Mouse (Mus musculus) small intestine, adult 2 months (tissue): Measurements from ENCODE around the gene Tomm70a. TPM values are rescaled to one million over a fixed set of nuclear protein-coding genes. Genes with fewer than 3 reads are reported as not detected.

Experiments
- H3K27ac ChIP-seq: fragments of 200-500 bp; 2 replicates; pipeline ENCODE4 v1.5.1; 2012; ENCODE audit warnings: low read depth, low read length, control low read depth, inconsistent platforms; ENCODE audit not compliant: insufficient read depth
- H3K27me3 ChIP-seq: fragments of 200-500 bp; 2 replicates; pipeline ENCODE4 v1.6.1; 2012; ENCODE audit warnings: mild to moderate bottlenecking, moderate library complexity, low read length, inconsistent platforms; ENCODE audit not compliant: control insufficient read depth, insufficient read depth
- H3K36me3 ChIP-seq: fragments of 200-500 bp; 2 replicates; pipeline ENCODE4 v1.6.1; 2012; ENCODE audit warnings: mild to moderate bottlenecking, low read length, control low read depth, inconsistent platforms; ENCODE audit not compliant: control insufficient read depth, insufficient read depth
- H3K4me1 ChIP-seq: fragments of 200-500 bp; 2 replicates; pipeline ENCODE4 v1.6.1; 2012; ENCODE audit warnings: low read length, inconsistent platforms, mixed read lengths; ENCODE audit not compliant: control insufficient read depth, insufficient read depth, insufficient read length
- H3K4me3 ChIP-seq: fragments of 200-500 bp; 2 replicates; pipeline ENCODE4 v1.5.1; 2012; ENCODE audit warnings: low read depth, mild to moderate bottlenecking, control low read depth, inconsistent platforms, low read length, moderate library complexity
- CTCF ChIP-seq: fragments of 200-500 bp; IDR thresholded peaks from 2 replicates; pipeline ENCODE4 v1.5.1; 2012; ENCODE audit warnings: low read depth, mild to moderate bottlenecking, control low read depth, inconsistent platforms, low read length, moderate library complexity, mixed read lengths; ENCODE audit not compliant: insufficient replicate concordance, insufficient read length; ENCODE audit errors: extremely low read depth
- POLR2A ChIP-seq: fragments of 200-500 bp; IDR thresholded peaks from 2 replicates; pipeline ENCODE4 v1.6.1; 2012; ENCODE audit warnings: low read depth, mild to moderate bottlenecking, control low read depth, inconsistent platforms, low read length, moderate library complexity
- WGBS: fragments of 180-500 bp; shearing (Covaris S2); methylation state at CpG from one replicate; pipeline ENCODE4 v1.1.7; 2018; 5-methylcytosine and 5-hydroxymethylcytosine counted together
- polyA plus RNA-seq: library from polyadenylated mRNA; depleted of rRNA; stranded (reverse); fragments of >200 nt; gene quantifications from 2 replicates; pipeline ENCODE4 v1.2.3, GENCODE M21; 2012; rRNA removed

Tomm70a gene
- 8.5 and 9.0 TPM in 2 replicates for polyA plus RNA-seq

GRCm38 (mm10) chr16:57120913-57121815, at the start of gene Tomm70a:
Gene Tomm70a, plus strand, starts transcription at chr16:57121703.
- under 1% methylated on average over 37 of the region's 37 CpGs for WGBS

GRCm38 (mm10) chr16:57075986-57076385, 45.5 kb upstream of the Tomm70a start:
- no peaks in the 10 kb centered on the region for H3K36me3 ChIP-seq
- 69% methylated on average over 7 of the region's 7 CpGs for WGBS
- peaks cover 5% of the 10 kb centered on the region; the same call in 1 of the 2 replicates for H3K4me1 ChIP-seq
- no peak for TF ChIP-seq CTCF
- TF ChIP-seq POLR2A = no peak
- H3K27me3 ChIP-seq = no peaks in the 10 kb centered on the region
- no peak overlapping the region for H3K4me3 ChIP-seq
- no peak overlapping the region for H3K27ac ChIP-seq

More at GRCm38 (mm10) chr16:57120913-57121815, at the start of gene Tomm70a:
- no peaks in the 10 kb centered on the region for H3K27me3 ChIP-seq
- H3K4me1 ChIP-seq = peaks cover 6% of the 10 kb centered on the region; the same call in 1 of the 2 replicates
- peak within 1 kb of the TSS; percentile 70 for H3K4me3 ChIP-seq
- peaks cover 3% of the 10 kb centered on the region; the same call in 1 of the 2 replicates for H3K36me3 ChIP-seq
- TF ChIP-seq POLR2A (peak; percentile 65; the same call in 1 of the 2 replicates), CTCF (no peak)
- H3K27ac ChIP-seq = peak within 1 kb of the TSS; percentile 80

GRCm38 (mm10) chr16:57079577-57079976, 41.9 kb upstream of the Tomm70a start:
- WGBS = 33% methylated on average over 4 of the region's 4 CpGs
- Histone ChIP-seq H3K4me3 (no peak overlapping the region), H3K27ac (peak overlapping the region; percentile 93), H3K4me1 (peaks cover 5% of the 10 kb centered on the region; the same call in 1 of the 2 replicates), H3K27me3 (no peaks in the 10 kb centered on the region), H3K36me3 (no peaks in the 10 kb centered on the region)
- TF ChIP-seq POLR2A (no peak), CTCF (no peak)

- H3K27ac ChIP-seq = 0 out of 2 replicates have a peak overlapping the region, but pooled peaks have one; percentile 100
- WGBS = 16% methylated on average over 4 of the region's 4 CpGs
Measured at GRCm38 (mm10) chr16:57092460-57092859, 29.0 kb upstream of the Tomm70a start.

GRCm38 (mm10) chr16:57092911-57093605, 28.4 kb upstream of the Tomm70a start:
- TF ChIP-seq POLR2A (no peak), CTCF (no peak)
- no peaks in the 10 kb centered on the region for H3K36me3 ChIP-seq
- no peak overlapping the region for H3K4me3 ChIP-seq
- H3K27me3 ChIP-seq = no peaks in the 10 kb centered on the region
- peaks cover 7% of the 10 kb centered on the region; the same call in 1 of the 2 replicates for H3K4me1 ChIP-seq
- peak overlapping the region; percentile 100 for H3K27ac ChIP-seq
- 30% methylated on average over 6 of the region's 6 CpGs for WGBS

More at GRCm38 (mm10) chr16:57092460-57092859, 29.0 kb upstream of the Tomm70a start:
- no peak overlapping the region for H3K4me3 ChIP-seq
- TF ChIP-seq CTCF = no peak
- TF ChIP-seq POLR2A = no peak
- no peaks in the 10 kb centered on the region for H3K27me3 ChIP-seq
- H3K36me3 ChIP-seq = no peaks in the 10 kb centered on the region
- H3K4me1 ChIP-seq = peaks cover 7% of the 10 kb centered on the region; the same call in 1 of the 2 replicates

- Histone ChIP-seq H3K27ac (peak overlapping the region; percentile 5; the same call in 1 of the 2 replicates), H3K27me3 (no peaks in the 10 kb centered on the region), H3K4me1 (peaks cover 13% of the 10 kb centered on the region; the same call in 1 of the 2 replicates), H3K36me3 (no peaks in the 10 kb centered on the region), H3K4me3 (no peak overlapping the region)
- 41% methylated on average over 7 of the region's 7 CpGs for WGBS
- TF ChIP-seq CTCF (no peak), POLR2A (no peak)
Measured at GRCm38 (mm10) chr16:57098468-57099144, 22.9 kb upstream of the Tomm70a start.

- peak overlapping the region; percentile 46; the same call in 1 of the 2 replicates for H3K27ac ChIP-seq
- no peaks in the 10 kb centered on the region for H3K36me3 ChIP-seq
- 41% methylated on average over 5 of the region's 5 CpGs for WGBS
Measured at GRCm38 (mm10) chr16:57099572-57100237, 21.8 kb upstream of the Tomm70a start.

More at GRCm38 (mm10) chr16:57099572-57100237, 21.8 kb upstream of the Tomm70a start:
- no peak overlapping the region for H3K4me3 ChIP-seq
- TF ChIP-seq POLR2A (no peak), CTCF (no peak)
- H3K4me1 ChIP-seq = peaks cover 9% of the 10 kb centered on the region; the same call in 1 of the 2 replicates
- no peaks in the 10 kb centered on the region for H3K27me3 ChIP-seq
